Mouse (Mus musculus) G1E (cell line): ENCODE results near the gene Cars.

Experiments used
- CTCF ChIP-seq: IDR thresholded peaks from 2 replicates; pipeline ENCODE4 v1.5.1; 2012; ENCODE audit warnings: low read depth, low read length, inconsistent platforms, mixed read lengths
- GATA1 ChIP-seq: IDR thresholded peaks from 2 replicates; pipeline ENCODE4 v1.6.1; 2012; ENCODE audit warnings: borderline replicate concordance, low read length, inconsistent platforms, mixed read lengths

- no peak for TF ChIP-seq CTCF
- TF ChIP-seq GATA1: no peak
Observed at GRCm38 (mm10) chr7:143549588-143550220, 50.2 kb downstream of the Cars start.
